Mouse (Mus musculus) liver, postnatal 0 days (tissue): ENCODE results near the gene 9930022D16Rik.

ENCODE experiments used
- CTCF ChIP-seq: sonication (generic); IDR thresholded peaks from 2 replicates; pipeline ENCODE4 v1.5.1; 2016; ENCODE audit warnings: antibody characterized with exemption, low read depth
- EP300 ChIP-seq: IDR thresholded peaks from 2 replicates; pipeline ENCODE4 v1.6.1; 2016; ENCODE audit warnings: antibody characterized with exemption, low read depth, mild to moderate bottlenecking

DNA sequence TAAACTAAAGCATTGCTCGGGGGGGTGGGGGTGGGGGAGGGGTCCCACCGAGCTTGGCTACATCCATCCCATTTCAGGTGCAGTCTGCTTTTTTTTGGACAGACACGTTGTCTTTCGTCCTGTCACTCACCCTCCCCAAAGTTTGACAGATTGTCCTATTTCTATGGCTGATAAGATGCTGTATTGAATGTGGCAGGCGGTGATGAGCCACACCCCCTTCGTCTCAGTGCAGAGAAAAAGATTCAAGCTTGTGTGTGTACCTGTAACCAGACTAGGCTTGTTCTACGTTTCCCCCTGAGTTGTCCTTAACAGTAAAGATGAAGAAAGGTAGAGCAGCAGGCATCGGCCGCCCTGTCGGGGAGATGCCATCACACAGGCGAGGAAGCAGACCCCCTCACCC lies 37.5 kb downstream of the 9930022D16Rik start:
- no peak for TF ChIP-seq EP300
- TF ChIP-seq CTCF, result no peak
